Mouse (Mus musculus) retina, postnatal 7 days (tissue): ENCODE results near the gene Mospd1.

Experiments
- DNase-seq: peaks from one replicate; pipeline ENCODE4 v3.0.0-alpha.2; 2012; ENCODE audit warnings: low read depth, low spot score

Mospd1 gene

DNA sequence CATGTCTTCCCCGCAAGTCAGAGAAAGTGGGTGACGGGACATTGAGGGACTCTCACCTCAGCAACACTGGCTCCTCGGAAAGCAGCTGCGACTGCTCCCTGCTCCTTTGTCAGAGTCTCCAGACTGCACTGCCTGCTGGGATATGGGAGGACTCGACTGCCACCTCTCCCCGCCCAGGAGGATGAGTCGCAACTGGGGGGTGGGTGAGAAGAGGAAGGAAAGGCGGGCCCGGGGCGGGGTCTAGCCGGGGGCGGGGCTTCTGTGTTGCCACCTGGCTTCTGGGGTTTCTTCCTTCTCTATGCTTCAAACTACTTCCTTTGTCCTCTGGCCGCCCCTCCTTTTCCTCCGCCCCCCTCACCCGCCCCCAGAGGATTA is at the start of gene Mospd1:
TSS of gene Mospd1 (minus strand) at position 137 of the 375 bp plus-strand sequence.
- DNase-seq = peak; percentile 56

DNA sequence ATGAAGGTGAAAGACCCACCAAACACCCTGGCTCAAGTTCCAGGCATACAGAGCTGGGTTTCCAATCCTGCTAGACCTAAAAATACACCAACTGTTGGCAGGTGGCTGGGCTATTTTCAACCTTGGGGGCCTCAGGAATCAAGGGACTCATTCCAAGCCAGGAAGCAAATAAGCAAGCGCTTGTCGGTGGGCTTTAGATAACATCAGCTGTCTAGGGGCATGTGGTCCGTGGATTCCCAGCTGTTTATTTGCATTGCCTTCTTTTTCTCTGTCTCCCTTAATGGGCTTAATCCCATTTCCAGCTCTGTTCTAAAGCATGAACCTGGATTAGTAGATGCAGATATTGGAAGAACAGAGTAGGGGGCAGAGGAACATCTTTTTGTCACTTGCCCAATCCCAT is 16.1 kb upstream of the Mospd1 start:
- DNase-seq = no peak

DNA sequence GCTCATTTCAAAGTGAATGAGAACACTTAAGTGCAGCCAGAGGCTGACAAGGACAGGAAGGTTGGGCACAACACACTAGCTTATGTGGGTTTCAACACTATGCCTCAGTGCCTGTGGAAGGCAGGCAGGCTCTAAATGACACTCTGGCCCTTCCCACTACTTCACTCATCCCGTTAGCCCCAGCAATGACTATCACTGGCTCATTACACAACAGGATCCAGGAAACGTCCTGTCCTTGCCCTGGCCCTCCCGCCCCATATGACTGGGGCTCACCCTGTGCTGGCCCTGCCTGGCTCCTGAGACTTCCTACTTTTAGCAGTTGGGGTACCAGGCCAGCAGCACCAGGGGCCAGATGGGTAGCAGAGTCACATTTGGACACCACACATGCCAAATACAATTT is 12.8 kb upstream of the Mospd1 start:
- DNase-seq = no peak

DNA sequence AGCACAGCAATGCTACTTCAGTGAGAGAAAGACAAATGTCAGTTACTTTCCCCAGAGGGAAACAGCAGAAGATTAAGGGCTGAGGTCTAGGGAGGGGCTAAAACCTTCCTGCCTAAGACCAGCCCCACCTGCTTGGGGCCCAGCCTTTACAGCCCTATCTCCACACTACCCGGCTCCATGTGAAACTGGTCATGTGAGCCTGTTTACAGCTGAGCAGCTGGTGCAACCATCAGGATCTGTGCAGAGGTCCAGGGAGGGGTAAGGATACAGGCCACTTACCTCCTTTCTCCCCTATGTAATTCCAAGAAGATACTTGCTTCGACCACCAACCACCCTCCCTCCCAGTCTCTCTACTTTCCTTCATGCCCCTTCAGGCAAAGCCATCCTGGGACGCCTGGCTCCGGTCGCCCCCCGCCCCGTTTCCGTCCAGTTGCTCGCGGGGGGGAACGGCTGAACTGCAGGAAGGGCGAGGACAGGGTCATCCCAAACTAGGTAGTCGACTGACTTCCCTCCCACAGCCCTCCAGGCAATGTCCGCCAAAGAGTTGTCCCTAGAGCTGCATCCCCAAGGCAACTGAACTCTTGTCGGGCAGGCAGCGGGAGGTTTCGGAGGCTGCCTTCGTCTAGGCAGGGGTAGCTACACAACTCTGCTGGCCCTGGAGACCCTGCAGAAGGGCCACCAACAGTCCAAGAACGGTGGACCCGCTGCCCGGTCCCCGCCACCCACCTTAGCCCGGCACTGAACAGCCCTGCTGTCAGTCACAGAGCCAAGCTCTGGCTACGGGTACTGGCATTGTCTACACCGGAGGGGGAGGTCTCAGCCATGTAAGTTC is 552 bp downstream of the Mospd1 start:
- DNase-seq = no peak

DNA sequence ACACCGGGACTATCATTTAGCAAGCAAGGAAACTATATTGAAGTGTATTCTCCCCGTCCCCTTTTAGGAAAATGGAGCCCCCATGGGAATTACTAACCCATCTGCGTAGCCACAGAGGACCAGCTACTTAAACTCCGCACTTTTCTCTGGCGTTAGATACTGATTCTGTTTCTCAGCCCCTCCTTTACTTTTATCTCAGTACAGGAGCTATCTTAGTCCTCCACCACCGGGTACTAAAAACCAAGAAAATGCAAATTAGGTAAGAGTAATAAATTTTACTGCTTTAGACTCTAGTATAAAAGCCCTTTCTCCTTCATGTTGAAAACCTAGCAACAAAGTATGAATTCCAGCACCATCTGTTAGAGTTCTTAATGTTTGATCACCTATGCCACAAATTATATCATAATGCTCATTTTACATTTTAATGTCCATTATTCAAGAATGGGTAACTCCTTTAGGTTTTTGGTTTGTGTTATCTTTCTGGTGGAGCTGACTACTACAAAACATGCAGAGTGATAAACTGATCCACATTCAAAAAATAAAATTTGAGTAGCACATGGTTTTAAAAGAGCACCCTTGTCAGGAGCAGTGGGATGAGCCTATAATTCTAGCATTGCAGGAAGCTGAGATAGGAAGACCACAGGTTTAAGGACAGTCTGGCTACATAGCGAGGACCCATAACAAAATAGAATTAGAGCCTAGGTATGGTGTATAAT is 5.5 kb downstream of the Mospd1 start:
- no peak for DNase-seq

DNA sequence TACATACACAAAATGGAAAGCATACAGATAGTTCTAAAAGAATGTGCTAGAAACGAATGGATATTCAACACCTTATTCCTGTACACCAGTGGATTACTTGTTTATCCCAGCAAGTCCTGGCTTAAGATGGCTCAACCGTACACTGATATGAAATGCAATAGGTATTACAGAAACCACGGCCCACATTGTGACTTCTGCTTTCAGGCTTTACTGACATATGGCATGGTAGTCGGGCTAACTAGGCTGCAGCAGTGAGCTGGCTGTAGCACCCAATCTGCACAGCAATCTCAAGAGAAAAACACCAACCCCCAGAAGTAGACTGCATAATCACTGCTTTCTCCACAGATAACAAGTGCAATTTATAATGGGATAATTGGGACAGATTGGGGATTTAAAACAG is 21.9 kb downstream of the Mospd1 start:
- no peak for DNase-seq

DNA sequence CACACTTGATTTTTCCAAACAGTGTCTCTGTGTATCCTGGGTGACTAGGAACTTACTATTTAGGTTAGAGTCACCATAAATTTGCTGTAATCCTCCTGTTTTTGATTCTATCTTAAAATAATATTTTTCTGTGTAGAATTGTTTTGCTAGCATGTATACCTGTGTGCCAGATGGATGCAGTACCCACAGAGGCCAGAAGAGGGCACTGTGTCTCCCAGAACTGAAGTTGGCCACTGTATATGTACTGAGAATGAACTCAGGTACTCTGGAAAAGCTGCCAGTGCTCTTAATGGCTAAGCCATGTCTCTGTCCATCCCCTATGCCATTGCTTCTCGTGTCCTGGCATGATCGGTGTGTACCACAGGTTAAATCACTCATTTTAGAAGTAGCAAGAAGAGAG is 28.8 kb downstream of the Mospd1 start:
- DNase-seq = no peak

DNA sequence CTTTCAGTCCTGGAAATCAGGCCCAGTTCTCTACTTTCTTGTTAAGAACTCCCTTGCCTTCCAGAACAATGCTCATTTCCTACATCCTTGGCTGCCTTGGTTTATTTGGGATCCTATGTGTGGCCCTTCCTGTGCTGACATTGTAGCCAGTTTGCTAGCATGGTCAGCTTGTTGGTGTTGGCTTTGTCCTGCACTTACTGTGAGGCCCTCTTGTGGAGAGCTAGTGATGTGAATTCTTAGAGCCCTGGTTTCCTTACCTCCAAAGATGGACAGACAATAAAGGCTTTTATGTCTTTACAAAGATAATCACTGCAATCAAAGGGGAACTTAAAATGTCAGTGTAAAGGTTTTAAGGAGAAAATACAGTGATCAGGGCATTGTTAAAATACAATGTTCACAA is 32.9 kb downstream of the Mospd1 start:
- DNase-seq = no peak

DNA sequence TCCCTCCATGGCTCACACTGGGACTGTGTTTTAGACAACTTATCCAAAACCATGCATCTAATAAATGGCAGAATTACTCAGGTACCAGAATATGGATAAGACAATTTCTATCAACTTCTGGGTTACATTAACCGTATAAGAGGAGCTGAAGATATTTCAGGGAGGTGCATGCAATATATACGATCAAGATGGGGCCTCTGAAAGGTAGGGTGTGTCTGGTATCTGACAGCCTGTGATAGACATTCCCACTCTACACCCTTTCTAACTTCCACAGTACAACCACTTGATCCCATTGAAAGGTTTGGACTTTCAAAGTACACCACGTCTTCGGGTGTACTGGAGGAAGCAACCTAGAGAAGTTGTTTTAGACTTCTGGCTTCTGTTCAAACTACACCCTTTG is 39.9 kb downstream of the Mospd1 start:
- DNase-seq = no peak

DNA sequence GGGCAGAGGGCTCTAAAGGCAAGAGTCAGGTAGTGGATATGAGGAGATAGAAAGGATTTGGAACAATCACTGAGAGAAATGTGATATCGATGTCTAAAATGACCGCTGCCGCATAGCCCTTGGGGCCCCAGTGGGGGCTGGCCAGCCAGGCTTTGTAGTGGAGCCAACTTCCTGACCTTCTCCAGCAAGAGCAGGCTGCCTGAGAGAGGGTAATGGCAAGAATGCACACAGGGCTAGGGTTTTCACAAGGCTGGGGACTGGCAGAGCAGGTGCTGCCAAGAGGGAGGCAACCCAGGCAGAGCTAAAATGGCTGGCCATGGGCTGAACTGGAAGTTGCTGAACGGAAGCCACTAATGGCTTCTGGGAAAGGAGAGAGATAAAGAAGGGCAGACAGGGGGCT is 49.2 kb downstream of the Mospd1 start:
- no peak for DNase-seq

DNA sequence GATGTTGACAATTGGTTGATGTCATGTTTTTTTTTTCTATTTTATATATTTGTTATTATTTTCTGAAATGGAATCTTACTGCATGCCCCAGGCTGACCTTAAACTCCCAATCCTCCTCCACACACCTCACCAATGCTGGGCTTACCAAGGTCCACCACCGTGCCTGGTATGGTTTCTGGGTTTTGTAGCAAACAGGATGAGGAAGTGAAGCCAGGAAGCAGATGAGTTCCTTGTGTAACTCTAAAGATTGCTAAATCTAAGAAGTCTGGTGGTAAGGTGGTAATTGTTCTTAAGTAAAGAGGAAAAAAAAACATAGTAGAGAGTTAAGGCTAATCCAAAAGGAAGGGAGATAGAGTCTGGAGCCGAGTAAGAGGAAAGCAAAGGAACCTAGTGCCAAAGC is 49.7 kb downstream of the Mospd1 start:
- no peak for DNase-seq
